Mouse (Mus musculus): ENCODE measurements around the gene Slc4a5.

Slc4a5 gene

DNA sequence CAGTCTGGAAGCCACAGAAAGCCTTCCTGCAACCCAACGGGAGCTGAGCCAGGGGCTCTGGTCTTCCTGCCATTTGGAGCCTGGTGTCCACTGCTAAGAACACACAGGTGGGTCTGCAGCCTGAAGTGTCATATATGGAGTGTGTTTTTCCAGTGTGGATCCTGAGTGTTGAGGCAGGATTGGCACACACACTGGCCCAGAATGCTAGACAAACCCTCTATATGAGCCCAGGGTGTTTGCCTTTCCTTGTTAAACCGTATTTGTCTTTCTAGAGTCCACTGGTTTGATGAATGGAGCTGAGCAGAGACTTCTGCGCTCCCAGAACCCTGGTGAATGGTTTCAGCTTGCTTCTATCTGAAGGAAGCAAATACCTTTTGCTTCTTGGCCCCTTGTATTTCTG lies at the start of gene Slc4a5:
Slc4a5 (plus strand) TSS at position 15 of the 400 bp plus-strand sequence.
- no peak for DNase-seq

DNA sequence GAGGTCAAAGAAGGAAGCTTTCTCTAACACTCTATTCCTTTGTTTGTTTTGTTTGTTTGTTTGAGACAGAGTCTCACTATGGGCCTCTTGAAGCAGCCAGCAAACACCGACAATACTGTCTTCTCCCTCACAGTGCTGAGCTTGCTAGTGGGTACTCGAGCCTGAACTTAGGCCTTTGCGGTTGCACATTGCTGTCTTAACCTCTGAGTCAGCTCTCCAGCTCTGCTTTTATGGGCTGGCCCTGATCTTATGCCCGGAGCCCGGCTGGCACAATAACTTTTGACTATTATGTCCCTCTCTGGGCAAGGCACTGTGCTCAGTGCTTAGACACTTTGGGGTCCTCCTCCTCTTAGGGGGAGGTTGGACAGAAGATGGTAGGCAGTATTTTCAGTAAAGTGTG lies 49.8 kb upstream of the Slc4a5 start:
- no peak for DNase-seq

DNA sequence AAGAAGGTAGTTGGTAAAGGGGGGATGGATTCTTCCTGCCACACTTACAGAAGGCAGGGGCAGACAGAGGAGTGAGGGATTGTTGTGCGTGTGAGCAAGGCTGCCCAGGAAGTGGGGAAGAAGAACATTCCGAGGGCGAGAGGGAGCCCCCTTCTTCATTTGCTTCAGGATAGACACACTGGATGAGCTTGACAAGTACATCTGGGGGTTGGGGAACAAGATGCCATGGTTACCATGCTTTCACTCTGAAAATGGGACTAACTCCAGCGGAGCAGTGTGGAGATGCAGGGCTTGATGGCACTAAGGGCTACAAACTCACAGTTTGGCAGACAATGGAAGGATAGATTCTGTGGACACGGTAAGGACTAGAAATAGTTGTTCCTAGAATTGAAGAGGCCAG lies 48.6 kb upstream of the Slc4a5 start:
- no peak for DNase-seq

DNA sequence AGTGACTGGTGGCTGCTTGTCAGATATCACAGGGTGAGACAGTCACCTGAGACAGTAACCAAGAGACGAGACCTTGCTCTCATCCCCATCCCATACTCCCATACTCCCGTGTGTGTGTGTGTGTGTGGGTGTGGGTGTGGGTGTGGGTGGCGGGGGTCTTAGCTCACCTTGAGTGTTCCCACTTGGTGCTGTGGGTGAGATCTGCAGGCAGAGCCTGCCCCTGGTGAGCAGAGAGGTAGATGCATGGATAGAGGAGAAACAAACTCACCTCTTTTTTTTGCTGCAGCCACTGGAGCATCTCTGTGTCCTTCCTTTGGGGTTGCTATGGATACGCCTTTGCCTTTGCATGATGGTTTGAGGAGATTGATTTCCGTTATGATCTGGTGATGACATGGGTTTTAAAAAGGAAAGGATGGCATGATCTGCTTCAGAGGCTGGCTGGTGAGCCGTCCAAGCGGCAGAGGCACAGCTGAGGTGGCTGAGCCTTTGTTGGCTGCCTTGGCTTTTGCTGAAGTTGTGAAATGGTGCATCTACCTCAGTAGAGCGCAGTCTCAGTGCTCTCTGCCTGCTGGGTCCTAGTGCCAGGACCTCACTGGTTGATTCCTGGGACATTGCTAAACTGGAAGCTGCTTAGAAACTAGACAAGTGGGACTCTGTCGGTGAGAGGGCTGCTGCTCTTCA lies 47.2 kb upstream of the Slc4a5 start:
- no peak for DNase-seq

DNA sequence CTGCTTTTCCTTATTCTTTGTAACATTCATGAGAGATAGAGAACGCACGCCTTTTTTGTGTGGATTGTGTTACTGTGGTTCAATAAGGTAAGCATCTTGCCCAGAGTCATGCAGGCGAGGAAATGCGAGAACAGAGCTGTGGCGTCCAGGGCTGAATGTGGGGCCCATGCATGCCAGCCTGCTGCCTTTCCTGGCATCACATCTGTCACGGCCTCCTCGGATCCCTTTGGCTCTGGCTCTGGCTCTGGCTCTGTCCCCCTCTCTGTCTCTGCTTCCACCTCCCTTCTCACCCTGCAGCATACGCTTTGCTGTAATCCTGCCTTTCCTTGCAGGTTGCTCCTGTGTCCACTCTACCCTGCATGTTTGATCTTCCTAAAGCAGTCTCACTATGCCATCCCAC lies 43.6 kb upstream of the Slc4a5 start:
- no peak for DNase-seq

DNA sequence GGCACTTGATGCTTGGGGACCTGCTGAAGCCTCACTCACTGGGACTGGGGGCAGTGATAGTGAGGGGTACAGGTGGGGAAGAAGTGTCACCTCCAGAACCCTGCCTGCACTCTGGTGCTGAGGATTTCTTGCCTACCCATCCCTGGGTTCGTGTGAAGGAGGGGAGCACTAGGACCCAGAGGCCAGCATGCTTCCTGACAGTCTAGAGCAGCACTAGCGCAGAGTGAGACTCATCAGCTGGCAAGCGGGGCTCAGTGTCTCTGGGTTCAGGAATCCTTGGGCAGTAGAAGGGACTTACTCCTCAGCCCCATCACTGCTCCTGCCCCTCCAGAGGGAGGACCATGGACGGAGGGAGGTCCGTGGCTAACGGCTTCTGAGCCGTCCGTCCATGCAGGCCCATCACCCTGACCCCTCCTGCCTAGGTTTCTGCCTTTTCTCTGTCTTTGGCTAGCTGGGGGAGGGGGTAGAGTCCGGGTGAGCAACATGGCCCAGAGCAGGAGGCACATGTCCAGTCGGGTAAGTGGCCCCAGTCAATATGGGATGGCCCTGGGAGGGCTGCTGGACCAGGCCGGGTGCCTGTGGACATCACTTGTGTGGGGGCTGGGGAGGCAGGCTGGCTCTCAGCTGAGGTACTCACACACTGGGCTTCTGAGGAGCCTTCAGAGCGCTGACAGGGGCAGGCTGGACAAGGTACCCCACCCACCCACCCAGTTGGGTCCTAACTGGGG lies 40.1 kb upstream of the Slc4a5 start:
- DNase-seq: no peak

DNA sequence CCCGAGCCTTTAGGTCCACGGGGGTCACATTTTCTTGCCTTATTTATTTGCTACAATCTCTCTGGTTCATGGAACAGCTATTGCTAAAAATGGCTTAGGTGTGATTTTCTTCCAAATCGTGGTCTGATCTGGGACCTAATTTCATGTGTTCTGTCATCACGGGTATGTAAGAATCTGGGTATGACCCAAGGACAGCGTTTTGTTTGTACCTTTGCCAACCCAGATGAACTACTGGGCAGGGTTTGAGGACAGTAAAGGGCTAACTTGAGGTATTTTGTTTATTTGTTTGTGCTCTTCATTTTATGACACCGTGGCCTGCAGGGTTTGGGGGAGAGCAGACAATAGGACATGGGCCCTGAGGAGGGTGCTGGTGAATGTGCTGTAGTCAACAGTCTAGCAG lies 39.0 kb upstream of the Slc4a5 start:
- DNase-seq: no peak

DNA sequence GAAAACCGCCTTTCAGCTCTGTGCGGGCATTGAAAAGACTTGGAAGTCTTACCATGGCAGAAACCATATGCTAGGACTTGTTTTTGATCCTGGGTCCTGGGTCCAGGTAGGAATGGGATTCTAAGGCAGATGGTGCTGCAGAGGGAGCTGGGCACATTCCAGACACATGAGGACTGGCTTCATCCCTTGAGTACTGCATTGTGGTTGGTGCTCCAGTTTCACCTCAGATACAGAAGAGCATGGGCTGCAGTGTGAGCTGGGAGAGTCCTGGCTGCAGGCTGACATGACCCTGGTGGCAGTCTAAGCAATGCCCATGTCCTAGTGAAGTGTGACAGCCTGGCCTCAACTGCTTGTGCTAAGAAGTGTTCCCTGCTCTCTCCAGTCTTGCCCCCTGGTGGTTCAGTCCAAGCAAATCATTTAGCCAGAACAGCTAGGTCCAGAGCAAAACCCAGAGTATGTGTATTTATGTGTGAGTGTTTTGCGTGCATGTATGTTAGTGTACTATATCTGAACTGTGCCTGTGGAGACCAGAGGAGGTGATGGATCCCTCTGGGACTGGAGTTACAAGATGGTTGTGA lies 34.7 kb upstream of the Slc4a5 start:
- DNase-seq: no peak

DNA sequence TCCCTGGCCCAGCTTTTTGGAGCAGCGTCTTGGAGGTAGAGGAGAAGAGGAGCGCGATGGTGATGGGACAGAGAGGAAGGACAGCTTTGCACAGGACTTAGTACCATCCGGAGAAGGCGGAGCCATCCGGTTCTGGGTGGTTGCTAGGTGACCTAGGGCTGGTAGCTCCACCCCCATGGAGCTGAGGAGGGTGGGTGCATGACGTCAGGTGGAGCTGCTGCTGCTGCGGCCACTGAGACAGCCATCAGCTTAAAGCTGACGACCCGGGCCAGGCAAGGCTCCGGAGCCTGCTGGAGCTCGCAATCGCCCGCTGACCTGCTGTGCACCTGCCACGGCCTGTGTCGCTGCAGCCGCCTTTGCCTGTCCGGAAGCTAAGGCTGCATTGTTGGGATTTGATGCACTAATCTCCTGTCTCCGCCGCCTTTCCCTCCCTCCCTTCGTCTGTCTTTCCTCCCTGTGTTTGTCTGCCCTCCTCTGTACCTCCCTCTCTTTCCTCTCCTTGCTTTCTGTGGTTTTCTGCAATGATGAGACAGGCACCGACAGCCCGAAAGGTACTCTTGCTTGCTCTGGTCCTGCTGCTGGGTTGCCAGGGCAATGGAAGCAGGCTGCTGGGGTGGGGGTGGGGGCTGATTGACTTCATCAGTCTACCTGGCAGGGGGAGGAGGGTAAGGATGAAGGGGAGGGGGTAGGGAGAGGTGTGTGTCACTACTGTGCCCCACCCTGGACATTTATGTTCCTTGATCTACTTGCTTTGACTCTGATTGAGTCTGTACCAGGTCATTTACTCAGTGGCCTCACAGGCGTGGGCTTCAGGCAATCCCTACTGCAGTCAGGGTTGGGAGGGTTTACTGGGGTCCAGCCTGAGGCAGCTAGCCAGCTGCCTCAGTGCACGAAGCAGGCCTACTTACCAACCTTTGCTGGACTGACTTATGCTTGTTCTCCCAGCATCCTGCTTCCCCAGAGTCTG lies 33.5 kb upstream of the Slc4a5 start:
- DNase-seq: peak; percentile 96

DNA sequence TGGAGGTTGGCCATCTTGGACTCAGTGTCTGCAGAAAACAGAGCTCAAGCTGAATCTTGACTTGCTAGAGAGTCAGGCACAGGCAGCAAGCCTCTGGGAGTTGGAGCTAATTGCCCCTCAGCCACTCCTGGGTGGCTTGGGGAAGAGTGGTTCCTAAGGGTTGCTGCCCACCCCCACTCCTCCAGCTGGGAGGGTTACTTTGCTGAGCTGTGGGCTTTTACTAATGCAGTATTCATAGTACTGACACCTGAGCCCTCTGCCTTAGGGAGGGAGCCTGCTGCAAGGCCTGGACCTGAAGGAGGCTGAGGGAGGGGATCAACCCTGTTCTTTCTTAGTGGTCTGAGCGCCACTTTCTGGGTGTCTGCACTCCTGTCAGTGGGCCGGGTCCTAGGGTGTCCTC lies 32.7 kb upstream of the Slc4a5 start:
- no peak for DNase-seq

DNA sequence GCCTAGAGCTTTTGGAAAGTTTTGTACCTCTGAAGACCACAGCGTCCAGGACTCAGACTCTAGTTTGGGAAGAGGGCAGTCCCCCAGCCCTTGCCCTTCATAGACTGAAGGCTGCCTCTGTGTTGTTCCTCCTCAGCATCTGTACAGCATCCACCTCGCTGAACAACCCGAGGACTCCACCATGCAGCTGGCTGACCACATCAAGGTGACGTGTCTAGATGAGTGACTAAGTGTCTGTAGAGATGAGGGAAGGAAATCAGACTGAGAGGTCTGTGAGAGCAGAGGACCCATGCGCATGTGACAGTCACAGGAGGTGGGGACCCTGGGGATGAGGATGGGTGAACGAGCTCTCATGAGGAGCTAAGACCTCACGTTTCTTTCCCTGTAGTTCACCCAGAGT lies 26.1 kb upstream of the Slc4a5 start:
- DNase-seq: no peak

DNA sequence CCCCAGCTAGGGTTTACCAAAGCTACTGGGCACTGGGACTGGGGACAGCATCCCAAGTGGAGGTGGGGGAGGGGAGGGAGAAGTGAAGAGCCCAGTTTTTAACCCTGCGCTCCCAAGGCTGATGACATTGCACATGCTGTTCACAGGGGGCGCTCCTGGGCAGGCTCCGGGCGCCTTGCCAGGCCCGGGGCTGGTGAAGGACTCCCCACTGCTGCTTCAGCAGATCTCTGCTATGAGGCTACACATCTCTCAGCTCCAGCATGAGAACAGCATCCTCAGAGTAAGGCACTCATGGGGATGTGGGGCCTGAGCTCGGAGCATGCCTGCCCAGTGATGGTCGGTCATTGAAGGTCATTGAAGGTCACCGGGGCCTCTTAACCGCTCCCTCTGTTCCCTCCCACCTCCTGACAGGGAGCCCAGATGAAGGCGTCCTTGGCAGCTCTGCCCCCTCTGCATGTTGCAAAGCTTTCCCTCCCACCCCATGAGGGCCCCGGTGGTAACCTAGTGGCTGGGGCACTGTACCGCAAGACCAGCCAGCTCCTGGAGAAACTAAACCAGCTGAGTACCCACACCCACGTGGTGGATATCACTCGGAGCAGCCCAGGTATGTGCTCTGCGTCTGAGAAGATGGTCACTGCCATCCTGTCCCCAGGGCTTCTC lies 22.2 kb upstream of the Slc4a5 start:
- no peak for DNase-seq

DNA sequence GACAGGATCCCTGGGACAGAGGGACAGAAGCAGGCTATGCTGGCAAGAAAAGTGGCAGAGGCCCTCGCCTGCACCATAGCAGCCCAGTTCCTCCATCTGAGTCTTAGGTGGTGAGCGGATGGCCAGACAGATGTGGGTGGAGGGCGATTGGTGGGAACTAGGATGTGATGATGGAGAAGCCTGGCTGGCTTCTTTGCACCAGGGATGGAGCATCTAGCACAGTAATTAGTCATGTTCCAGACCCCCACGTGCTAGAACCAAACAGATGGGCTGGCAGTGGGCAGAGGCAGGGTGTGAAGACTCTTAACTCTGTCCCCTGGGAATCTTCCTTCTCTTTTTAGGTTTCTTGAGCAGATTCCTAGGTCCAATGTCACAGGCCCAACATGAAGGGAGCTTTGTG lies 16.3 kb upstream of the Slc4a5 start:
- peak; percentile 74 for DNase-seq

DNA sequence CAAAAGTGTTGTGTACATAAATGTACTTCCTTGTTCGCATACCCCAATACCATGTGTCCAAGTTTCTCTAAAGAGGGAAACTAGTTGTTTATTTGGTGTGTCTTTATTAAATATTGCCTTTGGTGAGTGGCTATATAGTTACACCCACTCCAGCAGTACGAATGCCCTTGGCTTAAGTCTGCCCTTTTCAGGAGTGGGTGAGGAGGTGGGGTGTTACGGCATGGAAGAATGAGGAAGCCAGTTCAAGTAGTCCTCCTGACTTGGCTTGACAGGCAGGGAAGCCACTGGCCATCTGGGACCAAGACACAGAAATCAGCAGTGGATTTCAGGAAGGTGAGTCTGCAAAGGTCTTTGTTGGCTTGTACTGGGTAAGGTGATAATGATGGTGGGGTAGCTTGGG lies 13.8 kb upstream of the Slc4a5 start:
- no peak for DNase-seq

DNA sequence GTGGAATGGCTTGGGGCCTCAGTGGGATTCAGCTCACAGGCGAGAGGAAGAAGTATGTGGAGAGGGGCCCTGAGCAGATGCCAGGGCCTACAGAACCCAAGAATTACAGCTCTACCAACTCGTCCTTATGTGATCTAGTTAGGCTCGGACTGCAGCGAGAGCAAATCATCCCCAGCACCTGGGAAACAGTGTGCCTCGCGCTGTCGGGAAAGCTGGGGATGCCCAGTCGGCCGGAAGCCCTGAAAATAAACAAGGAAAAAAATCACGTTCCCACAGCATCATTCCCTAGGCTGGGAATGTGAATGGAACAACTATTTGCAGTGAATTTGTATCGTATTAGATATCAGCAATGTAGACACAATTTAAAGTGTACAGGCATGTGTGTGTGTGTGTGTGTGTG lies 13.3 kb upstream of the Slc4a5 start:
- DNase-seq: no peak

DNA sequence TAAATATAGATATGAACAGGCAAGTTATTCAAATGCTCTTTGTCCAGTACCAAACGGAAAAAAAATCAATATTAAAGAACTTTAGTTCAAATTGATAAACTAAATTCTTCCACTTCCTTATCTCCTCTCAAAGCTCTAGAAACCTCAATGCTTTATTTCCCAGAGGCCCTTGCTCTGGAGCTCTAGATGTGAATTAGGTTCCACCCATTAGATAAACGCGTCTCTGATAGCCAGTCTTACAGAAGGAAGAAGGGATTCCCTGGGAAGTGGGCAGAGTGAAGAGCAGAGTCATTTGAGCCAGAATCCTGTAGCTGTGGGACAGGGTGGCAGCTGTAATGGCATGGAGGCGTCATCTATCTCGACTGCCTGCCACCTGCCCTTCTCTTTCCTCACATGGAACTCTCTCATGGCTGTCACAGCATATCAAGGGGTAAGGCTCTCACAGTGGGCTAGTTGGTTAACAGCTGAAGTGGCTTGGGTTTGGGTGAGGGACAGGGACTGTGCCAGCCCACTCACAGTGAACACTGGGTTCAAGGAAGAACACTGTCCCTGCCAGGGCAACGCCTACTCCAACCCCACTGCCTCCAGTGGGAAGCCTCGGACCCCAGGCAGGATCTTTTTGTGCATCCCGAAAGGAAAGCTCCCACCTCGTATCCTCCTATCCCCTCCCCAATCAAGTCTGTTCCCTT lies 12.1 kb upstream of the Slc4a5 start:
- peak; percentile 22 for DNase-seq

DNA sequence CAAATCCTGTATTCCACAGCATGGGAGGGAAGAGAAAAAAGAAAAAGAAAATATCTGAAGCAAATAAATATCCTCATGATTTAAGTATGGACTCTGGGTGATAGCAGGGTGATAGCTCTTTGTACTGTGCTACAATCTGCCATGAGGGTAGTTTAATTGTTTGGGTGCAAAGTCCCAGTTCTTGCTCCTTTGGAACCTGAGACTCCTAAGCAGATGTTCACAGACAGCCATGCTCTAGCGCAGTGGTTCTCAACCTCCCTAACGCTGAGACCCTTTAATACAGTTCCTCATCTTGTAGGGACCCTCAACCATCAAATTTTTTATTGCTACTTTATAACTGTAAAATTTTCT lies 11.6 kb upstream of the Slc4a5 start:
- DNase-seq: no peak

DNA sequence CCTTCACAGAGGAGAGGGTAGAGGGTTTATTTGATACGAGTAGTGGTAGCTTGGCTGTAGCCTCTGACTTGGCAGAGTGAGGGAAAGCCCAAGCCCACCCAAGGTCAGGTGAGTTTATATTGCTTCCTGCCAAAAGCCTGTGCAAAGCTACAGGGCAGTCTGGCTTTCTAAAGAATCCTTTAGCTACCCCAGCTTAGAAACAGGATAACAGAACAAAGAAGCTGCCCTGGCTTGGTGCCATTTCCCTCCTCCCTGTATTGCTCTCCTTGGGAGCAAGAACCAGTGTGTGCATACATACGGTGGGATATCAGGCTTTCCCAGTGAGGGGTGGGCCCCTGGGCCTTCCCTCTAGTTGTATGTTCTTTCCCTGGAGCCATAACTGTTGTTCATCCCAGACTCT lies 9.1 kb upstream of the Slc4a5 start:
- no peak for DNase-seq

DNA sequence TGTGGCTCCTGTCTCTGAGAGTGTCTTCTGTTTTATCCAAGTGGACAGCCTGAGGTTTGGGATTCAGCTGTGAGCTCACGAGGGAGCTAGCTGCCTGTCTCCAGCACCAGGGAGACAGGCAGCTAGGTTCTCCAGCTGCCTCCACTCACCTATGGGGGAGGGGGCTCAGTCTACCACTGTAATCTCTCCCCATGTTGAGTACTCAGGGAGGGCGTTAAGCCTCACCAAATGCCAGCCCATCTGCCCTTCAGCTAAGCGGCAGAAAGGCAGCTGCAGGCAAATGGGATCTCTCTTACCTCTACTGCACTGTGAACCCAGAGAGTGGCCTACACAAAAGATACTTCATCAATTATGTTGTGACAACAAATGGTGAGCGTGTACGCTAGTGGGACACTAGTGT lies 8.1 kb upstream of the Slc4a5 start:
- DNase-seq: no peak

DNA sequence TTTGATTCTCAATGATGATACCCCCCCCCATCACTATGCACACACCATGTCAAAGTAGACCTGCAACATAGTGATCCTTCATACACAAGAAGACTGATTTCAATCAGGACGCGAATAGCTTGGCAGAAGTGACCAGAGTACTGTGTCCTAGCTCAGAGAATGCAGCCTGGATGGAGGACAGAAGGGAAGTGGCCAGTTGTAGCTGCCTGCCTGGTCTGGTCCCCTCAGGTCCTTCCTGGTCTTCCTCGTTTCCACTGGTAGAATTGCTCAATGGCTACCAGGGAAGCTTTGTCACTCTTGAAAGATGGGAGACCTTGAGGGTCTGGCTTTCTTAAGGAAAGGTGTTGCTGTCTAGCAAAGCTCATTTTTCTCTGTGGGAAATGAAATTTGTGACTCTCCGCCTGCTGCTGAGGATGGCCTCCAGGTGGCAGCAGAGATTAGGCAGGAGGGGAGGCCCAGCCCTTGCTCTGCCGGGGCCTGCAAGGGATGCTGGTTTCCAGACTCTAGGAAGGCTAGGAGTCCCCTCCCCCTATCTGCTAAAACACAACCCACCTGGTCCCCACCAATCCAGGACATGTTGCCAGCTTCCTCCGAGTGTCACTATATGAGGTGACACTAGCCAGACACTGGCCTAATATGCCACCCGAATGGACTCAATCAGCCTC lies 4.5 kb upstream of the Slc4a5 start:
- peak; percentile 92 for DNase-seq

DNA sequence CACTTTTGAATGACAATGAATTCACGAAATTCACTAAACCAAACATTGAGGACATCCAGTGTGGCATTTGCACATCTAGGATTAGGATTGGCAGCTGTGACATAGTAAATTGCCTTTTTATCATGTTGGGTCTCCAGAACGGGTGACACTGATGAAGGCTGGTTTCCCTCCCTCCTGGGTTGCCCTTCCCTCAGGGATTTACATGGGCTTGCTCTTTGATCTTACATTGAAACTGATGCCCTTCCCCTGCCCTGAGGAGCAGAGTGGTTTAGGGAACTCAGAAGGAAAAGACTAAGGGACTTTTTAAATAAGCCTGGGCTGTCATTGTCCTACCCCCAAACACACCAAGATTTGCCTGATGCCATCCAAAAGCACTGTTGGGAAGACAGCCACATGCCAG lies 11.9 kb downstream of the Slc4a5 start:
- DNase-seq: no peak

DNA sequence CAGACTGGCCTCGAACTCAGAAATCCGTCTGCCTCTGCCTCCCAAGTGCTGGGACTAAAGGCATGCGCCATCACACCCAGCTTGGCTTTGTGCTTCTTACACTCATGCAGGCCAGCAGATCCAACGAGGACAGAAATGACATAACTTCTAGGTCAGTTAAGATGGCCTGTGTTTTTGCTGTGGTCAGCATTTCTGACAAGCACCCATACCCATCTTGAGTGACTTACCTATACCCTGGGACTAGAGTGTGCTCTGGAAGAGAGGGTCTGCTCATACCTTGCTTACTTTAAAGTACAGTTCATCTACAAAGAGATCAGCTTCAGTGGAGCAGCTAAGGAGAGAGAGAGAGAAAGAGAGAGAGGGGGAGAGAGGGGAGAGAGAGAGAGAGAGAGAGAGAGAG lies 13.7 kb downstream of the Slc4a5 start:
- DNase-seq: no peak
